Mouse (Mus musculus) neural tube, embryonic 14.5 days (tissue): ENCODE measurements around the gene Tor1a. TPM values are rescaled to one million over a fixed set of nuclear protein-coding genes. Genes with fewer than 3 reads are reported as not detected.
A peak's percentile ranks its signal among the peaks of the same experiment; 100 is the strongest.
"Not testable (repeated sequence)": the region's sequence is repeated elsewhere in the genome, so short reads cannot be mapped to it uniquely, and the experiment has no call there.

Source experiments
- ATAC-seq: fragments of 200-750 bp; cut with Nextera tagmentation; 2 replicates; pipeline ENCODE4 v1.8.0; 2017; ENCODE audit warnings: low read depth, mild to moderate bottlenecking, moderate TSS enrichment, moderate library complexity
- H3K27ac ChIP-seq: fragments of 300-500 bp; sonication (generic); 2 replicates; pipeline ENCODE4 v1.5.1; 2014; ENCODE audit warnings: low read depth, mild to moderate bottlenecking, control low read depth, low read length, moderate library complexity, mixed read lengths
- H3K27me3 ChIP-seq: fragments of 300-500 bp; sonication (generic); 2 replicates; pipeline ENCODE4 v1.6.1; 2014; ENCODE audit warnings: low read length; ENCODE audit not compliant: control insufficient read depth, insufficient read depth
- H3K36me3 ChIP-seq: fragments of 300-500 bp; sonication (generic); 2 replicates; pipeline ENCODE4 v1.6.1; 2014; ENCODE audit warnings: low read length, mixed read lengths; ENCODE audit not compliant: control insufficient read depth, insufficient read depth
- H3K4me1 ChIP-seq: fragments of 300-500 bp; sonication (generic); 2 replicates; pipeline ENCODE4 v1.6.1; 2014; ENCODE audit warnings: low read length; ENCODE audit not compliant: control insufficient read depth, insufficient read depth
- H3K4me2 ChIP-seq: fragments of 300-500 bp; sonication (generic); 2 replicates; pipeline ENCODE4 v1.6.1; 2014; ENCODE audit warnings: mild to moderate bottlenecking, low read depth, low read length, control low read depth
- H3K4me3 ChIP-seq: fragments of 300-500 bp; sonication (generic); 2 replicates; pipeline ENCODE4 v1.5.1; 2014; ENCODE audit warnings: low read depth, low read length, control low read depth, mixed read lengths
- H3K9ac ChIP-seq: fragments of 300-500 bp; sonication (generic); replicated peaks from 2 replicates; pipeline ENCODE4 v1.6.1; 2014; ENCODE audit warnings: low read depth, mild to moderate bottlenecking, control low read depth, low read length, mixed read lengths
- H3K9me3 ChIP-seq: fragments of 300-500 bp; sonication (generic); 2 replicates; pipeline ENCODE4 v1.6.1; 2016; ENCODE audit warnings: low read length; ENCODE audit not compliant: control insufficient read depth
- WGBS: fragments of 180-500 bp; shearing (Covaris S2); extraction: QIAGEN DNeasy Blood & Tissue Kit; methylation state at CpG from one replicate; pipeline ENCODE4 v1.1.7; 2014; 5-methylcytosine and 5-hydroxymethylcytosine counted together
- polyA plus RNA-seq: library from polyadenylated mRNA; unstranded; fragments of >200 nt; fragmentation: Nextera tagmentation; extraction: Ambion mirVana; gene quantifications from 2 replicates; pipeline ENCODE4 v1.2.1, GENCODE M21; 2014

Gene Tor1a
- polyA plus RNA-seq, 1 experiment from 2014 or later = 81.5 TPM

DNA sequence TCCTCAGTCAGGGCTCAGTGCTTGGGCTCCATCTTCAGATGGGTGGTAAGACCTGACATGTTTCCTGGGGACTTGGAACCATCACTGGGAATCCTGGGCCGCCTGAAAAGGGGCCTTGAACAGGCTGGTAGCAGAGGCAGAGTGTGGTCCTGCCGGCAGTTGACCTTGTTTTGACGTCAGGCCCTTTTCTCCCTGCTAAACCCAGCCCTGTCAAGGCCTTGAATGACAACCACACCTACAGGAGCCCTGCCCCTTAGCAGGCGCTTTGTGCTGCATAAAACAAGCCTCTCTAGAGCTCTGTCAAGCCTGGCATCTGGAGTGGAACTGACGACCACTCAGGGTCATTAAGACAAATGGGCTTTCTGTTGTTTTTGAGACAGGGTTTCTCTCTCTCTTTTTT is 7.9 kb downstream of the Tor1a start:
- no peak overlapping the region for H3K4me2 ChIP-seq
- peaks cover 74% of the 10 kb centered on the region for H3K36me3 ChIP-seq
- H3K4me1 ChIP-seq = peaks cover 6% of the 10 kb centered on the region
- no peak for ATAC-seq
- H3K9ac ChIP-seq = no peak overlapping the region
- H3K27ac ChIP-seq = no peak overlapping the region
- no peaks in the 10 kb centered on the region for H3K9me3 ChIP-seq
- WGBS = 46% methylated on average over 5 of the region's 5 CpGs
- H3K27me3 ChIP-seq = no peaks in the 10 kb centered on the region
- H3K4me3 ChIP-seq = no peak overlapping the region

DNA sequence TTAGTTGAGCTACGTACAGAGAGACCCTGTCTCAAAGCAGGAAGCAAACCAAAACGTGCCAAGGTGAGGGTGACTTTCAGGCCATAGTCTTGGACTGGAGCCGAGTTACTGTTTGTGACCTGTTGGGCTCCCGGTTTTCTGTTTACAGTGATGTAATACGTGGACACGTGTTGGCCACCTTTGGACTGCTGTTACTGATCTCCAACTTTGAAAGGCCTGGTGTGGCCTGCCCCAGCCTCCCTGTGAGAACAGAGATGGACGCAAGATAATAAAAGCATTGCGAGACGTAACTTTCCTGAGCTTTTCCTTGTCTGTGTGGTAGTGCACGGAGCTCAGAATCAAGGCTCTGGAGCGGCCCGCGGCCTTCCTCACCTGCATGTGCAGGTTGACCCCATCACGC is 9.0 kb downstream of the Tor1a start:
- WGBS = 91% methylated on average over 14 of the region's 14 CpGs
- no peaks in the 10 kb centered on the region for H3K9me3 ChIP-seq
- peaks cover 69% of the 10 kb centered on the region for H3K36me3 ChIP-seq
- H3K4me1 ChIP-seq = peaks cover 16% of the 10 kb centered on the region
- H3K27ac ChIP-seq = no peak overlapping the region
- no peak overlapping the region for H3K4me3 ChIP-seq
- no peak overlapping the region for H3K9ac ChIP-seq
- no peak overlapping the region for H3K4me2 ChIP-seq
- no peak for ATAC-seq
- no peaks in the 10 kb centered on the region for H3K27me3 ChIP-seq

- no peak overlapping the region for H3K4me2 ChIP-seq
- ATAC-seq = no peak
- no peaks in the 10 kb centered on the region for H3K27me3 ChIP-seq
- peaks cover 19% of the 10 kb centered on the region for H3K4me1 ChIP-seq
- no peak overlapping the region for H3K4me3 ChIP-seq
- WGBS = 83% methylated on average over 4 of the region's 4 CpGs
- H3K9me3 ChIP-seq = no peaks in the 10 kb centered on the region
- H3K27ac ChIP-seq = no peak overlapping the region
- no peak overlapping the region for H3K9ac ChIP-seq
- peaks cover 57% of the 10 kb centered on the region for H3K36me3 ChIP-seq
Observed at GRCm38 (mm10) chr2:30957511-30957910, 10.2 kb downstream of the Tor1a start.

GRCm38 (mm10) chr2:30954797-30955196 is 12.9 kb downstream of the Tor1a start:
- peaks cover 34% of the 10 kb centered on the region for H3K36me3 ChIP-seq
- no peaks in the 10 kb centered on the region for H3K9me3 ChIP-seq
- H3K9ac ChIP-seq = 0 out of 2 replicates have a peak overlapping the region, but pooled peaks have one; percentile 7
- 83% methylated on average over 6 of the region's 6 CpGs for WGBS
- no peaks in the 10 kb centered on the region for H3K27me3 ChIP-seq
- H3K4me1 ChIP-seq = peaks cover 19% of the 10 kb centered on the region
- no peak overlapping the region; the same call in 1 of the 2 replicates for H3K4me3 ChIP-seq
- H3K4me2 ChIP-seq = peak overlapping the region; percentile 87
- H3K27ac ChIP-seq = no peak overlapping the region
- ATAC-seq = no peak

- Histone ChIP-seq H3K4me3 (peak within 1 kb of the TSS; percentile 78), H3K27ac (peak within 1 kb of the TSS; percentile 76), H3K4me2 (peak within 1 kb of the TSS; percentile 87), H3K27me3 (no peaks in the 10 kb centered on the region), H3K36me3 (peaks cover 18% of the 10 kb centered on the region), H3K9me3 (no peaks in the 10 kb centered on the region), H3K9ac (peak within 1 kb of the TSS; percentile 77), H3K4me1 (peaks cover 19% of the 10 kb centered on the region)
- WGBS = under 1% methylated on average over 60 of the region's 60 CpGs
- ATAC-seq = peak; percentile 93
Observed at GRCm38 (mm10) chr2:30952824-30953490, 14.8 kb downstream of the Tor1a start, which contains the start of gene Tor1b. Tor1b (plus strand) TSS chr2:30952959.

GRCm38 (mm10) chr2:30952457-30952823 is 15.3 kb downstream of the Tor1a start:
- no peaks in the 10 kb centered on the region for H3K9me3 ChIP-seq
- ATAC-seq = peak; percentile 28; the same call in 1 of the 2 replicates
- H3K27me3 ChIP-seq = no peaks in the 10 kb centered on the region
- H3K36me3 ChIP-seq = peaks cover 14% of the 10 kb centered on the region
- peaks cover 19% of the 10 kb centered on the region for H3K4me1 ChIP-seq
- H3K27ac ChIP-seq = peak overlapping the region; percentile 76
- 35% methylated on average over 5 of the region's 5 CpGs for WGBS
- H3K9ac ChIP-seq = peak overlapping the region; percentile 77
- peak overlapping the region; percentile 78 for H3K4me3 ChIP-seq
- H3K4me2 ChIP-seq = peak overlapping the region; percentile 87

GRCm38 (mm10) chr2:30942603-30943011 is 25.1 kb downstream of the Tor1a start:
- H3K27me3 ChIP-seq = no peaks in the 10 kb centered on the region
- no peaks in the 10 kb centered on the region for H3K4me1 ChIP-seq
- H3K27ac ChIP-seq = no peak overlapping the region
- peak overlapping the region; percentile 36; the same call in 1 of the 2 replicates for H3K4me2 ChIP-seq
- no peak for ATAC-seq
- no peak overlapping the region for H3K9ac ChIP-seq
- 26% methylated on average over 16 of the region's 16 CpGs for WGBS
- H3K9me3 ChIP-seq = no peaks in the 10 kb centered on the region
- H3K4me3 ChIP-seq = no peak overlapping the region
- no peaks in the 10 kb centered on the region for H3K36me3 ChIP-seq

GRCm38 (mm10) chr2:30942116-30942515 is 25.6 kb downstream of the Tor1a start:
- H3K27ac ChIP-seq, H3K4me3 ChIP-seq, ATAC-seq, H3K4me2 ChIP-seq, H3K4me1 ChIP-seq, H3K9ac ChIP-seq, H3K27me3 ChIP-seq, H3K9me3 ChIP-seq, H3K36me3 ChIP-seq: not testable (repeated sequence)
- WGBS = 55% methylated on average over 7 of the region's 7 CpGs

GRCm38 (mm10) chr2:30941586-30941985 is 26.1 kb downstream of the Tor1a start:
- H3K27ac ChIP-seq = no peak overlapping the region
- H3K4me1 ChIP-seq = no peaks in the 10 kb centered on the region
- no peak overlapping the region for H3K4me3 ChIP-seq
- H3K9ac ChIP-seq = no peak overlapping the region
- 86% methylated on average over 5 of the region's 5 CpGs for WGBS
- H3K27me3 ChIP-seq = no peaks in the 10 kb centered on the region
- no peak for ATAC-seq
- no peaks in the 10 kb centered on the region for H3K36me3 ChIP-seq
- no peaks in the 10 kb centered on the region for H3K9me3 ChIP-seq
- H3K4me2 ChIP-seq = no peak overlapping the region
